Mouse (Mus musculus): Measurements from ENCODE around the gene Dcdc2c.

DNA sequence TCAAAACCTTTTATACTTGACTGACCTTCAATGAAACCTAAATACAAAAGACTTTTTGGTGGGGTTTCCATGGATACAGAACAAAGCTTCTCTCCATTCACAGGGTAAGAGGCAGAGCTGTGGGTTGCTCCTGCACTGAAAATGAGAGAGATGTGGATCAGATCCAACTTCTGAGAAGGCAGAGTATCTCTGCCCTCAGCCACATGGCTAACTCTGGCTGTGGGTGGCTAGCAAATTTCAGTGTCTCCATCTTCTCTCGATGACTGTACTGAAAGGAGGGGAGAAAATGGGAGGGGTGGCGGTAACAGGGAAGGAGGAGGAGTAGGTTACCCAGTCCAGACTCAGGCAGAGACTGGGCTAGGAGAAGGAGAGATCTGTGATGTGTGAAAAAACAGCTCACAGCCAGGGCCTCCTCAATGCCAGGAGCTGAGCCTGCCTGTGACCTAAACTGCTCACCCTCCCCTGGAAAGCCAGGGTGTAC lies 91.2 kb downstream of the Dcdc2c start:
- TF ChIP-seq CTCF (IDR thresholded peaks at IDR 0.05) (no peak), EP300 (IDR thresholded peaks at IDR 0.05; ENCODE audit: insufficient read depth, low read depth, low read length) (no peak)
